Mouse (Mus musculus): Measurements from ENCODE around the gene Rnf145. TPM values are rescaled to one million over a fixed set of nuclear protein-coding genes. Genes with fewer than 3 reads are reported as not detected.
"Not testable (repeated sequence)": the region's sequence is repeated elsewhere in the genome, so short reads cannot be mapped to it uniquely, and the experiment has no call there.

Rnf145 gene
- polyA plus RNA-seq, 1 experiment from 2014 or later, result 143 TPM

DNA sequence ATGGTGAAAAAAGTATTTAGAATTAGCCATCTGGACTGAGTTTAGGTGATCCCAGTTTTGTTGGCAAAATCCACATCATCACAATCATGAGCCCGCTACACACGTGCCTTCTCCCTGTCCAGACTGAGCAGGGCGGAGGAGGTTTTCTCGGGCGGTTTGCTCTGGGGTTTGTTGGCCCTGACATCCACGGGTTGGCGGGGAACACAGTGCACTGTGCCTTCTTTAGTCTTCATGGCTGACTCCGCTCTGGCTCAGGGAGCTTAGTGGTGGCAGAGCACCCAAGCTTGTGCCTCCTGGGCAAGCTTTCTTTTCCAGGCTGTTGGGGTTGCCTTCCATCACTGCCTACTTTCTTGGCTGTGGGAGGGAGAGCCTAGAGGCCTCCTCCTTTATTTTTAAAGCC is 41.6 kb downstream of the Rnf145 start:
- H3K36me3 ChIP-seq, result peaks cover 73% of the 10 kb centered on the region
- no peaks in the 10 kb centered on the region for H3K27me3 ChIP-seq (replicated peaks)
- WGBS, result 95% methylated on average over 8 of the region's 8 CpGs
- H3K9ac ChIP-seq, result no peak overlapping the region
- no peaks in the 10 kb centered on the region for H3K4me1 ChIP-seq
- H3K27ac ChIP-seq, result no peak overlapping the region
- no peak for ATAC-seq (ENCODE audit: low FRiP score, low read depth)
- H3K4me3 ChIP-seq, result no peak overlapping the region
- no peaks in the 10 kb centered on the region for H3K9me3 ChIP-seq
- H3K4me2 ChIP-seq (replicated peaks), result no peak overlapping the region

DNA sequence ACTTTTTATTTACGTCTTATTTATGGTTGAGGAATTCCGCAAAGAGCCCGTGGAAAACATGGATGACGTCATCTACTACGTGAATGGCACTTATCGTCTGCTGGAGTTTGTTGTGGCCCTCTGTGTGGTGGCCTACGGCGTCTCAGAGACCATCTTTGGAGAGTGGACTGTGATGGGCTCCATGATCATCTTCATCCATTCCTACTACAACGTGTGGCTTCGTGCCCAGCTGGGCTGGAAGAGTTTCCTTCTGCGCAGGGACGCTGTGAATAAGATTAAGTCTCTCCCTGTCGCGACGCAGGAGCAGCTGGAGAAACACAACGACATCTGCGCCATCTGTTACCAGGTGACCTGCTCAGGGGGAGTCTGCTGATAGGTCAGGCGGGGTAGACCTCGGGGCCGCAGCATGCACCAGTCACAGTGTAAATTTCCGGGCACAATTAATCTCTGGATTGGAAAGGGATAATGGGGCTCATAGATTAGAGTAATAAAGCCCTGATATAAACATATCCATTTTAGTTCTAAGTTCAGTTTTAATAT is 42.8 kb downstream of the Rnf145 start:
- ATAC-seq (ENCODE audit: low FRiP score, low read depth), result no peak
- H3K27ac ChIP-seq, result no peak overlapping the region
- H3K36me3 ChIP-seq, result peaks cover 83% of the 10 kb centered on the region
- no peak overlapping the region for H3K4me3 ChIP-seq
- no peak overlapping the region for H3K9ac ChIP-seq
- no peaks in the 10 kb centered on the region for H3K9me3 ChIP-seq
- H3K4me1 ChIP-seq, result no peaks in the 10 kb centered on the region
- no peak overlapping the region for H3K4me2 ChIP-seq (replicated peaks)
- 83% methylated on average over 21 of the region's 21 CpGs for WGBS
- H3K27me3 ChIP-seq (replicated peaks), result no peaks in the 10 kb centered on the region

DNA sequence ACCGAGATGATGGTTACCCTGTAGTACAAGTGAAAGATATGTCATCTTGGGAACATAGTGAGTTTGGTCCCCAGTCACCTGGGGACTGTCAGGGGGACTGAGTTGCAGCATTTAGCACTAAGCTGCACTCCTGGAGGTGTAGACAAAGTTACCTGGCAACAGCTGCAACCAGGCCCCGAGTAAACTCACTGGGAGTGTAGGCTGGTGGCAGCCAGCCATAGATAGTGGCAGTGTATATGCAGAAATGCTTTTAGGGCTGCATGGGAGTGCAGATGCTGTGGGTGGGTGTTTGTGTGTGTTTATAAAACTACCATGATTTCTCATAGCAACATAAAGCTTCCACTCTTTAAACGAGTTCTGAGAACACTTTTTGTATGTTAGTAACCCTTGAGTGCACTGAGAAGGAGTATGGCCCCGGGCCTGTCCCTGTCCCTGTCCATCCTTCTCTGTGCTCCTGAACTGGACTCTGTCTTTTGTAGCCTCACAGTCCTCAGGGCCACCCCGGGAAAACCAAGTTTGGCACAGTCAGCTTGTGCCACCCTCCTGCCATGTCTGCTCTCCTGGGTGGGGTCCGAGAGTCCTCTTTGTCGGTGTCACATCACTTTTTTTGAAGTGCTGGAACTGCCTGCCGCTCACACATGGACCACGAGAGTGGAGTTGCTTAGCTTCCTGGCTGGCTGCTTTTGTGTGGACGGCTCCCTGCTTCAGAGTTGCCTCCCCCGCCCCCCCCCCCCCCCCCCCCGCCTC is 43.8 kb downstream of the Rnf145 start:
- Histone ChIP-seq H3K27ac (no peak overlapping the region), H3K4me3 (no peak overlapping the region), H3K4me1 (no peaks in the 10 kb centered on the region), H3K9ac (no peak overlapping the region), H3K27me3 (replicated peaks) (no peaks in the 10 kb centered on the region), H3K36me3 (peaks cover 85% of the 10 kb centered on the region), H3K9me3 (no peaks in the 10 kb centered on the region), H3K4me2 (replicated peaks) (no peak overlapping the region)
- 86% methylated on average over 12 of the region's 12 CpGs for WGBS
- ATAC-seq (ENCODE audit: low FRiP score, low read depth), result no peak

DNA sequence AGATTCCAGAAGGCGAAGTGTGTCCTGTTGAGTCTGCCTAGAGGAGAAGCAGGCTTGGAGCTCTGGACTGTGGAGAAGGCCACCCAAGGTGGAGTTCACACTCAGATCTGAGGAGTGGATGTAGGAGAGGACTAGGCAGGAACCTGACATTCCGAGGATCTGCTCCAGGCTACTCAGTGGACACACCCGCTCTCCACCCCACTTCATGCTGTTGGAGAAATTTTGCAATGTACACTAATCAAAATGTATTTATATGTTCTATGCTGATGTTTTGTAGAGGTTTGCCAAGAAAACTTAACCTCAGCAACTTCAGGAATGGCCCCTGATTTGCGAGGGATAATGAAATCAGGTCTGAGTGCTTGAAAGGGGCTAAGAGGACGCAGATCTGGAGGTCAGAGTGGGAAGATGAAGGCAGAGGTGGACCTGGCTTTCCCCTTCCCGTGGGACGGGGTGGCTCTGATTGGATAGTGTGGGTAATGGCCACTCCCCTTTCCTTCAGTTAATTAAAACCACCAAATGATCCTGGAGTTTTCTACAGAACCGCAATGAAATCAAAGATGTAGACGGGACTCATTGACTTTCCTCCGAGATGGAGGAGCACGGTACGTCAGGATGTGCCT is 45.6 kb downstream of the Rnf145 start:
- H3K36me3 ChIP-seq, result peaks cover 72% of the 10 kb centered on the region
- H3K9ac ChIP-seq, result no peak overlapping the region
- H3K9me3 ChIP-seq, result 0 out of 2 replicates have a peak, but pooled peaks cover under 1% of the 10 kb centered on the region
- H3K4me1 ChIP-seq, result no peaks in the 10 kb centered on the region
- no peak overlapping the region for H3K4me3 ChIP-seq
- ATAC-seq (ENCODE audit: low FRiP score, low read depth), result no peak
- no peaks in the 10 kb centered on the region for H3K27me3 ChIP-seq (replicated peaks)
- H3K27ac ChIP-seq, result no peak overlapping the region
- H3K4me2 ChIP-seq (replicated peaks), result no peak overlapping the region
- WGBS, result 96% methylated on average over 12 of the region's 12 CpGs

DNA sequence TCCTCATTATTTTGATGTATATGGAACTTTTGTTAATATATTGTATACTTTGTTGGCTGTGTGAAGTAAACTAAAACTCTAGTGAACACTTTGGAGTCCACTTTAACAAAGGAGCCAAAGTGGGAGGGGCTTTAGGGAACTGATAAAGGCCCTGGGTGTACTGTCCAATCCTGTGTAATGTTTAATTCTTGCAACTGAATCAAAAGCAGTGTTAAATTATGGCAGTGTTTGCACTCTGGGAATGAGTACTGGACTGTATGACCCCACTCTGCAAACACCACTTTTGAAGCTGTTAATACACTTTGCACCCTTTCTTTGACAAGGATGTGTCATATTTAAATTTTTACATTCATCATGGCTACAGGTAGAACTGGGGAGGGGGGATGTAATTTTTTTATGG is 46.2 kb downstream of the Rnf145 start:
- Histone ChIP-seq H3K4me1 (no peaks in the 10 kb centered on the region), H3K9me3 (peaks cover 5% of the 10 kb centered on the region; the same call in 1 of the 2 replicates), H3K4me2 (replicated peaks) (no peak overlapping the region), H3K27ac (no peak overlapping the region), H3K27me3 (replicated peaks) (no peaks in the 10 kb centered on the region), H3K36me3 (peaks cover 71% of the 10 kb centered on the region), H3K9ac (no peak overlapping the region), H3K4me3 (no peak overlapping the region)
- no peak for ATAC-seq (ENCODE audit: low FRiP score, low read depth)

DNA sequence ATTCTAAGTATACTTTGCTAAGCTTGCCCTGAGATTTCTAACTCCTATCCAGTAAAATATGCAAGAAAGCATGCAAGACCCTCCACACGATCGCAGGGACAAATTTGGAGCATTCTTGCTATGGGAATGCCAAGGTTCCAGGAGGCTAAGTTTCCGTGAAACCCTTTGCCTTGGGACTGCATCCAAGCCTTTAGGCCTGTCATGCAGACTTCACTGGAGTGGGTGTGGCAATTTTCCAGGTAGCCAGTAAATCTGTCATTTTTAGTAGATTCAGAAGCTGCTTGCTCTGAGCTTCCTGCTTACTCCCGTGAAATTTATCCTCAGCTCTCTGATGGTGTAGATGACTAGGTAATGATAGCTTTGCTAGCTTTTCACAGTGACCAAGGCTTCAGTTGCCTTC is 51.6 kb downstream of the Rnf145 start:
- H3K4me2 ChIP-seq (replicated peaks); H3K27ac ChIP-seq; H3K9me3 ChIP-seq; H3K27me3 ChIP-seq (replicated peaks); H3K9ac ChIP-seq; H3K4me3 ChIP-seq; ATAC-seq (ENCODE audit: low FRiP score, low read depth); H3K4me1 ChIP-seq: not testable (repeated sequence)
- H3K36me3 ChIP-seq, result peaks cover 24% of the 10 kb centered on the region
- WGBS, result 98% methylated on average over 4 of the region's 4 CpGs

DNA sequence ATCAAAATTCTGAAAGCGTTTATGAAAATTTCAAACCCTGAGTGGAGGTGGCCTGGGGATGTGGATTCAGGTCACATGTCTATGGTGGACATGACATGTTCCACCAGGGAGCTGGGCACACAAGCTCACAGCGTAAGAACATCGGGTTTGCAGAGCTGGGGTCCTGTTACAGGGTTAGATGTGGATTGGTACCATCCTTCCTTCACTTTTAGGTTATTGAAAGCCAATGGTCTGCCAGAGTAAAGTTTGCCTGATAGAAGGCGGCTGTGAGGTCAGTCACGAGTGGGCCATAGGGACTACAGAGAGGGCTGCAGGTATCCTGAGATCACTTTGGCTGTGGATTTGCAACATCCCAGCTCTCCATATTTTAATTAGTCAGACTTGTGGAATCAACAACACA is 54.0 kb downstream of the Rnf145 start:
- Histone ChIP-seq H3K4me2 (replicated peaks) (no peak overlapping the region), H3K4me3 (no peak overlapping the region), H3K27ac (no peak overlapping the region), H3K27me3 (replicated peaks) (no peaks in the 10 kb centered on the region), H3K36me3 (peaks cover 7% of the 10 kb centered on the region), H3K4me1 (no peaks in the 10 kb centered on the region), H3K9ac (no peak overlapping the region), H3K9me3 (peaks cover 5% of the 10 kb centered on the region; the same call in 1 of the 2 replicates)
- ATAC-seq (ENCODE audit: low FRiP score, low read depth), result no peak
- 91% methylated on average over 5 of the region's 5 CpGs for WGBS

DNA sequence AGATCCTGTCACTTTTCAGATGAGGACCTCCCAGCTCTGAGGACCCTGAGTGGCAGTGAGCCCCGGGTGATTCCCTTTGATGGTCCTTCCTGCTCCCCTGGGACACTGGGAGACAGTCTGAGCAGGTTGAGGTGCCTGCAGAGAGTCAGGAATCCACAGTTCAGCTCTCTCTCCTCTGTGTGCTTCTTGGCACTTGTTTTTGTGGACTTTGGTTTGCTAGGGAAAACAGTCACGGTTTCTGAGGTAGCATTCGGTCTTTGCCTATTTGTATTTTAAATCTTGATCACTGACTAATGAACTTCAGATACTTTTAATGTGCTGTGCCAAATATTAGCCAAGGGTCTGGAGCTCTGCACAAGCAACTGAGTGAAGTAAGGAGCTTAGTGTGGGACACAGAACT is 54.6 kb downstream of the Rnf145 start:
- no peaks in the 10 kb centered on the region for H3K4me1 ChIP-seq
- peaks cover 7% of the 10 kb centered on the region for H3K36me3 ChIP-seq
- peaks cover 5% of the 10 kb centered on the region; the same call in 1 of the 2 replicates for H3K9me3 ChIP-seq
- H3K4me2 ChIP-seq (replicated peaks), result no peak overlapping the region
- no peak for ATAC-seq (ENCODE audit: low FRiP score, low read depth)
- H3K9ac ChIP-seq, result no peak overlapping the region
- no peak overlapping the region for H3K4me3 ChIP-seq
- no peak overlapping the region for H3K27ac ChIP-seq
- 82% methylated on average over 3 of the region's 3 CpGs for WGBS
- no peaks in the 10 kb centered on the region for H3K27me3 ChIP-seq (replicated peaks)

DNA sequence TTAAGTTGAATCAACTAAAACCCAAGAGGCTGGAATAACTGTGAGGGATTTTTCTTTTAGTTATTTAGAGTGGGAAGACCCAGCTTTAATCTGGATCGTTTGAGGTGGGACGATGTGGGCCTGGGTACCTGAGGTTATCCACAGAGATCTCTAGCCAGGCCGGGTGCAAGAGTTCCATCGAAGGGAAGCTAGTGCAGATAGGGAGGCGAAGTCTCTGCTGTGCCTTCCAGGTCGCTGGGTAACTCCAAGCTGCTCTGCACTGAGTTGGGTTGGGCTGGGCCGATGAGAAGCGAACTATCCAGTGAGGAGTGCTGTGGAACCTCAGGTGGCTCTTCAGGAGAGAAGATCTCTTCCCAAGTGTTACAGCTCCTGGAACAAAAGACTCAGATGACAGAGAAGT is 55.6 kb downstream of the Rnf145 start:
- ATAC-seq (ENCODE audit: low FRiP score, low read depth), result no peak

DNA sequence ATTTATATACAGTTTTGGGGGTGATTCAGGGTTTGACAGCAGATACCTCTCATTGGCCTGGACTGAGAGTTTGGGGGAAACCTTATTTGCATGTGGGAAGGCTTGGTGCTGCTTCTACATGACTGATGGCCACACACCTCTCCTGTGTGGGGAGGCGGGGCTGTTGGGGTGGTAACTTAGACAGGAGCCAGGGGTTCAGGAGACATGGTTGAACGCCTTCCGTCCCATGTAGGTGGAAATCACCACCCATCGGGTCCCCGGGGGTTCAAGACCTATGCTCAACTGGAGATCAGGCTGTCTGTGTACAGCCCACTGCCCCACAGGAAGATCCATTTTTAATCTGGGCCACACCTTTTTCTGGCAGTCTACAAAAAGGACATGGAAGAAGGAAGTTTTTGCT is 56.1 kb downstream of the Rnf145 start:
- Histone ChIP-seq H3K27me3 (replicated peaks) (no peaks in the 10 kb centered on the region), H3K9me3 (no peaks in the 10 kb centered on the region), H3K9ac (no peak overlapping the region), H3K27ac (no peak overlapping the region), H3K4me3 (no peak overlapping the region), H3K4me1 (no peaks in the 10 kb centered on the region), H3K36me3 (no peaks in the 10 kb centered on the region; the same call in 1 of the 2 replicates), H3K4me2 (replicated peaks) (no peak overlapping the region)
- 90% methylated on average over 5 of the region's 5 CpGs for WGBS
- no peak for ATAC-seq (ENCODE audit: low FRiP score, low read depth)

More for the DNA sequence above, 55.6 kb downstream of the Rnf145 start:
- no peaks in the 10 kb centered on the region for H3K27me3 ChIP-seq (replicated peaks)
- peaks cover 4% of the 10 kb centered on the region for H3K36me3 ChIP-seq
- H3K27ac ChIP-seq, result no peak overlapping the region
- no peaks in the 10 kb centered on the region for H3K4me1 ChIP-seq
- 93% methylated on average over 8 of the region's 8 CpGs for WGBS
- no peak overlapping the region for H3K9ac ChIP-seq
- peaks cover 4% of the 10 kb centered on the region; the same call in 1 of the 2 replicates for H3K9me3 ChIP-seq
- H3K4me3 ChIP-seq, result no peak overlapping the region
- H3K4me2 ChIP-seq (replicated peaks), result no peak overlapping the region

DNA sequence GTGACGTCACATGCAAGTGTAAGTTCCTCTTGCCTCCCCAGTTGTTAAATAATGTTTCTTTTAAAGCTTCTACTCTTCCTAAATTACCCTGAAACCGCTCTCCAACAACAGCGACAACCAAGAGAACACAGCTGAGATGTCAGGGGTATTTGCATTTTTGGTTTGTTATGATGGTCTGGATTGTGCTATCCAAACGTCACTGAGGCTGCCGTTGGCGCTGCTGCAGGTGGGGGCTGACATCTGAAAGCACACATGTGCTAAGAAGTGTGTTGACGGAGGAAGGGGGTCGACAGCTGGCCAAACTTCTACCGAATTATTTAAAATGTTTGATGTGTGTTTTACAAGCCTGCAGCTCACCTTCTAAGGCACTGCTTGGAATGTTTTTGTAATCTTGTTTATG is 59.1 kb downstream of the Rnf145 start:
- H3K9me3 ChIP-seq, result no peaks in the 10 kb centered on the region
- 84% methylated on average over 9 of the region's 9 CpGs for WGBS
- no peak overlapping the region for H3K4me2 ChIP-seq (replicated peaks)
- no peaks in the 10 kb centered on the region for H3K4me1 ChIP-seq
- H3K36me3 ChIP-seq, result no peaks in the 10 kb centered on the region
- ATAC-seq (ENCODE audit: low FRiP score, low read depth), result no peak
- H3K4me3 ChIP-seq, result no peak overlapping the region
- no peaks in the 10 kb centered on the region for H3K27me3 ChIP-seq (replicated peaks)
- no peak overlapping the region for H3K27ac ChIP-seq
- no peak overlapping the region for H3K9ac ChIP-seq

DNA sequence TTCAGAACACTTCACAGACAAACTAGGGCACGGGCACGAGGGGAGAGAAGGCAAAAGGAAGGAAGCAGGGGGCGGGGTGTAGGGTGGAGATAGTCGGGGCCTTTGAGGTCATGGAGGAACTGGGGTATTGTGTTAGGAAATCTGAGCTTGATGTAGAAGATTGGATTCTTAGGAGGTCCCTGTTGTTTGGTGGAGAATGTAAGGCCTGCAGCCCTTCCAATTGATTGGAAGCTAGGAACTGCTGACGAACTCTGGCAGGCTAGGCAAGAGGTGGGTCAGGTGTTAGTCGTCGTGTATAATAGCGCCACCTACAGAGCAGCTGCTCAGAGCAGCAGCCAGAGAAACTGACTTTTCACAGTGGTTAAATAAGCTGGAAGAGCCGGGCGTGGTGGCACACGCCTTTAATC is 62.5 kb downstream of the Rnf145 start:
- Histone ChIP-seq H3K9ac (no peak overlapping the region), H3K36me3 (no peaks in the 10 kb centered on the region), H3K9me3 (no peaks in the 10 kb centered on the region), H3K27ac (no peak overlapping the region), H3K4me3 (no peak overlapping the region), H3K4me2 (replicated peaks) (no peak overlapping the region), H3K27me3 (replicated peaks) (no peaks in the 10 kb centered on the region), H3K4me1 (no peaks in the 10 kb centered on the region)
- ATAC-seq (ENCODE audit: low FRiP score, low read depth), result no peak
- 35% methylated on average over 11 of the region's 11 CpGs for WGBS
